19 mouse cellular contexts compared by ENCODE assay signal in genomic region chr3:106128807-106129493, GRCm38 (mm10). TPM values are rescaled to one million over a fixed set of nuclear protein-coding genes. Genes with fewer than 3 reads are reported as not detected.
A peak's percentile ranks its signal among the peaks of the same experiment; 100 is the strongest.
DNase-seq lines count a peak whose midpoint lies in the region; ATAC-seq lines count a peak whose summit lies in the region.
"Had no signal": no experiment of that assay in that cellular context is flagged by ENCODE, and none has a peak within 500 bp of the region (broad histone marks: within the 10 kb centered on the region; RNA-seq: fewer than 3 reads in every experiment).

No protein-coding gene starts in this region.

- H3K9ac ChIP-seq in forebrain, embryonic 11.5 days (ENCODE audit: low read length): no peak overlapping the region
- no peak overlapping the region for H3K9ac ChIP-seq in kidney, embryonic 16.5 days (replicated peaks; ENCODE audit: low read length)
- no peak overlapping the region for H3K9ac ChIP-seq in neural tube, embryonic 12.5 days
- no peak overlapping the region for H3K9ac ChIP-seq in stomach, embryonic 15.5 days
- H3K9ac ChIP-seq: heart, embryonic 13.5 days; hindbrain, embryonic 15.5 days; lung, embryonic 14.5 days had no signal

- DNase-seq in forebrain, embryonic 11.5 days (ENCODE audit: low spot score): no peak
- no peak for DNase-seq in forebrain, embryonic 10.5 days (ENCODE audit: extremely low spot score, low spot score)
- DNase-seq in kidney, adult 9 months: no peak
- DNase-seq in neural tube, embryonic 10.5 days (ENCODE audit: extremely low spot score, low spot score): no peak
- DNase-seq in layer of hippocampus, postnatal 14 days (ENCODE audit: low spot score in 2 of 2): no peak
- DNase-seq: adrenal gland, postnatal 36 days; cerebellum, adult 9-10 months; gastrocnemius, postnatal 14 days; kidney, adult 8-10 months; lung, embryonic 14.5 days had no signal

- H3K9me3 ChIP-seq in forebrain, embryonic 11.5 days (ENCODE audit: control insufficient read depth, low read length): peaks cover 2% of the 10 kb centered on the region; the same call in 1 of the 2 replicates
- peaks cover 11% of the 10 kb centered on the region for H3K9me3 ChIP-seq in forebrain, embryonic 10.5 days
- peaks cover 10% of the 10 kb centered on the region for H3K9me3 ChIP-seq in kidney, embryonic 16.5 days (ENCODE audit: low read length)
- peaks cover 28% of the 10 kb centered on the region for H3K9me3 ChIP-seq in neural tube, embryonic 12.5 days
- no peaks in the 10 kb centered on the region for H3K9me3 ChIP-seq in stomach, embryonic 15.5 days
- H3K9me3 ChIP-seq: megakaryocyte, embryonic 14.5 days had no signal

- H3K4me3 ChIP-seq in forebrain, embryonic 11.5 days (ENCODE audit: low read depth, low read length): no peak overlapping the region
- no peak overlapping the region for H3K4me3 ChIP-seq in forebrain, embryonic 10.5 days
- H3K4me3 ChIP-seq in kidney, embryonic 16.5 days (ENCODE audit: low read length): no peak overlapping the region
- no peak overlapping the region for H3K4me3 ChIP-seq in neural tube, embryonic 12.5 days
- no peak overlapping the region for H3K4me3 ChIP-seq in stomach, embryonic 15.5 days (replicated peaks)
- H3K4me3 ChIP-seq: heart, embryonic 13.5 days; hindbrain, embryonic 15.5 days; megakaryocyte, embryonic 14.5 days had no signal

- no peaks in the 10 kb centered on the region for H3K36me3 ChIP-seq in forebrain, embryonic 11.5 days (ENCODE audit: control insufficient read depth, insufficient read depth, low read length)
- no peaks in the 10 kb centered on the region for H3K36me3 ChIP-seq in forebrain, embryonic 10.5 days (replicated peaks)
- no peaks in the 10 kb centered on the region for H3K36me3 ChIP-seq in kidney, embryonic 16.5 days (ENCODE audit: insufficient read depth, low read length)
- no peaks in the 10 kb centered on the region for H3K36me3 ChIP-seq in neural tube, embryonic 12.5 days
- no peaks in the 10 kb centered on the region for H3K36me3 ChIP-seq in stomach, embryonic 15.5 days
- H3K36me3 ChIP-seq: heart, embryonic 13.5 days; hindbrain, embryonic 15.5 days had no signal

- WGBS in forebrain, embryonic 11.5 days: 77% methylated on average over 4 of the region's 4 CpGs
- WGBS in forebrain, embryonic 10.5 days: 75% methylated on average over 4 of the region's 4 CpGs
- 80% methylated on average over 4 of the region's 4 CpGs for WGBS in kidney, embryonic 16.5 days
- 81% methylated on average over 4 of the region's 4 CpGs for WGBS in neural tube, embryonic 12.5 days
- WGBS in stomach, embryonic 15.5 days: 71% methylated on average over 4 of the region's 4 CpGs

- no peaks in the 10 kb centered on the region for H3K27me3 ChIP-seq in forebrain, embryonic 11.5 days (ENCODE audit: control insufficient read depth, insufficient read depth, low read length)
- H3K27me3 ChIP-seq in forebrain, embryonic 10.5 days (ENCODE audit: poor library complexity, severe bottlenecking): no peaks in the 10 kb centered on the region
- H3K27me3 ChIP-seq in kidney, embryonic 16.5 days (ENCODE audit: insufficient read depth, low read length): no peaks in the 10 kb centered on the region
- H3K27me3 ChIP-seq in neural tube, embryonic 12.5 days (replicated peaks): no peaks in the 10 kb centered on the region
- no peaks in the 10 kb centered on the region for H3K27me3 ChIP-seq in stomach, embryonic 15.5 days (replicated peaks)
- H3K27me3 ChIP-seq: CH12.LX; heart, embryonic 13.5 days; hindbrain, embryonic 15.5 days had no signal

- peak; percentile 49; the same call in 1 of the 2 replicates for ATAC-seq in forebrain, embryonic 11.5 days (replicated peaks; ENCODE audit: low FRiP score)
- peak; percentile 39; the same call in 1 of the 2 replicates for ATAC-seq in kidney, embryonic 16.5 days (ENCODE audit: low FRiP score, low TSS enrichment)
- ATAC-seq in neural tube, embryonic 12.5 days (ENCODE audit: low FRiP score, low read depth): peak; percentile 30; the same call in 1 of the 2 replicates
- peak; percentile 57; the same call in 1 of the 2 replicates for ATAC-seq in stomach, embryonic 15.5 days (ENCODE audit: insufficient read depth, low FRiP score, low read depth)

- no peak overlapping the region for H3K27ac ChIP-seq in forebrain, embryonic 11.5 days (ENCODE audit: low read depth, low read length)
- H3K27ac ChIP-seq in forebrain, embryonic 10.5 days: no peak overlapping the region
- no peak overlapping the region for H3K27ac ChIP-seq in kidney, embryonic 16.5 days (ENCODE audit: low read length)
- H3K27ac ChIP-seq in neural tube, embryonic 12.5 days: no peak overlapping the region
- H3K27ac ChIP-seq in stomach, embryonic 15.5 days: no peak overlapping the region
- H3K27ac ChIP-seq: heart, embryonic 13.5 days; hindbrain, embryonic 15.5 days had no signal

- no peak overlapping the region for H3K4me2 ChIP-seq in forebrain, embryonic 11.5 days (ENCODE audit: low read depth, low read length, severe bottlenecking)
- no peak overlapping the region for H3K4me2 ChIP-seq in kidney, embryonic 16.5 days (replicated peaks; ENCODE audit: low read depth, low read length)
- H3K4me2 ChIP-seq in neural tube, embryonic 12.5 days (replicated peaks): no peak overlapping the region
- H3K4me2 ChIP-seq in stomach, embryonic 15.5 days: no peak overlapping the region
- H3K4me2 ChIP-seq: heart, embryonic 13.5 days; hindbrain, embryonic 15.5 days; lung, embryonic 14.5 days had no signal

- no peaks in the 10 kb centered on the region for H3K4me1 ChIP-seq in forebrain, embryonic 11.5 days (replicated peaks; ENCODE audit: control insufficient read depth, insufficient read depth, low read length)
- no peaks in the 10 kb centered on the region for H3K4me1 ChIP-seq in forebrain, embryonic 10.5 days
- no peaks in the 10 kb centered on the region for H3K4me1 ChIP-seq in kidney, embryonic 16.5 days (ENCODE audit: insufficient read depth, low read length)
- H3K4me1 ChIP-seq in neural tube, embryonic 12.5 days: no peaks in the 10 kb centered on the region
- H3K4me1 ChIP-seq in stomach, embryonic 15.5 days: no peaks in the 10 kb centered on the region
- H3K4me1 ChIP-seq: heart, embryonic 13.5 days; hindbrain, embryonic 15.5 days; megakaryocyte, embryonic 14.5 days had no signal

RNA-seq across cellular contexts. Expression of gene Chia1, which starts 15.9 kb away (rescaled TPM):
- polyA plus RNA-seq in forebrain, embryonic 11.5 days (2014; fragmentation: Nextera tagmentation; extraction: Ambion mirVana): 0.16 and 0.44 TPM in 2 replicates
- 0.77 and 0.90 TPM in 2 replicates for polyA plus RNA-seq in forebrain, embryonic 10.5 days (2016; fragmentation: Nextera tagmentation; extraction: Ambion mirVana)
- polyA plus RNA-seq in kidney, embryonic 16.5 days (2015; fragmentation: Nextera tagmentation; extraction: Ambion mirVana): not detected in 2 replicates
- 0.38 TPM in 1 of 2 replicates, not detected in the other for polyA plus RNA-seq in neural tube, embryonic 12.5 days (2016; fragmentation: Nextera tagmentation; extraction: Ambion mirVana)
- polyA plus RNA-seq in stomach, embryonic 15.5 days (2015; fragmentation: Nextera tagmentation; extraction: Ambion mirVana): 0.10 and 0.24 TPM in 2 replicates
- under 1 TPM; 0.58 to 0.60 TPM for total RNA-seq in layer of hippocampus, postnatal 14 days (2021)
- total RNA-seq: adrenal gland, postnatal 36 days; gastrocnemius, postnatal 14 days had no signal

RNA-seq across cellular contexts. Expression of gene Chil3, which starts 38.4 kb away (rescaled TPM):
- not detected in 2 replicates for polyA plus RNA-seq in forebrain, embryonic 11.5 days (2014; fragmentation: Nextera tagmentation; extraction: Ambion mirVana)
- not detected in 2 replicates for polyA plus RNA-seq in forebrain, embryonic 10.5 days (2016; fragmentation: Nextera tagmentation; extraction: Ambion mirVana)
- polyA plus RNA-seq in kidney, embryonic 16.5 days (2015; fragmentation: Nextera tagmentation; extraction: Ambion mirVana): 0.15 and 0.21 TPM in 2 replicates
- polyA plus RNA-seq in neural tube, embryonic 12.5 days (2016; fragmentation: Nextera tagmentation; extraction: Ambion mirVana): not detected in 2 replicates
- 1.0 and 1.3 TPM in 2 replicates for polyA plus RNA-seq in stomach, embryonic 15.5 days (2015; fragmentation: Nextera tagmentation; extraction: Ambion mirVana)
- total RNA-seq in layer of hippocampus, postnatal 14 days (2021): not detected
- total RNA-seq: adrenal gland, postnatal 36 days; CH12.LX; gastrocnemius, postnatal 14 days; layer of hippocampus, adult 18-20 months; left cerebral cortex, postnatal 14 days had no signal
- polyA plus RNA-seq: heart, embryonic 13.5 days; hindbrain, embryonic 15.5 days; lung, embryonic 14.5 days had no signal
